Mouse (Mus musculus): Measurements from ENCODE around the gene Rab3il1. TPM values are rescaled to one million over a fixed set of nuclear protein-coding genes. Genes with fewer than 3 reads are reported as not detected.
"Not testable (repeated sequence)": the region's sequence is repeated elsewhere in the genome, so short reads cannot be mapped to it uniquely, and the experiment has no call there.

Gene Rab3il1
- polyA plus RNA-seq (2017; shearing (Covaris generic)) = 1 to 10 TPM in 1 of 2 experiments, not detected in 1; 1.2 TPM

DNA sequence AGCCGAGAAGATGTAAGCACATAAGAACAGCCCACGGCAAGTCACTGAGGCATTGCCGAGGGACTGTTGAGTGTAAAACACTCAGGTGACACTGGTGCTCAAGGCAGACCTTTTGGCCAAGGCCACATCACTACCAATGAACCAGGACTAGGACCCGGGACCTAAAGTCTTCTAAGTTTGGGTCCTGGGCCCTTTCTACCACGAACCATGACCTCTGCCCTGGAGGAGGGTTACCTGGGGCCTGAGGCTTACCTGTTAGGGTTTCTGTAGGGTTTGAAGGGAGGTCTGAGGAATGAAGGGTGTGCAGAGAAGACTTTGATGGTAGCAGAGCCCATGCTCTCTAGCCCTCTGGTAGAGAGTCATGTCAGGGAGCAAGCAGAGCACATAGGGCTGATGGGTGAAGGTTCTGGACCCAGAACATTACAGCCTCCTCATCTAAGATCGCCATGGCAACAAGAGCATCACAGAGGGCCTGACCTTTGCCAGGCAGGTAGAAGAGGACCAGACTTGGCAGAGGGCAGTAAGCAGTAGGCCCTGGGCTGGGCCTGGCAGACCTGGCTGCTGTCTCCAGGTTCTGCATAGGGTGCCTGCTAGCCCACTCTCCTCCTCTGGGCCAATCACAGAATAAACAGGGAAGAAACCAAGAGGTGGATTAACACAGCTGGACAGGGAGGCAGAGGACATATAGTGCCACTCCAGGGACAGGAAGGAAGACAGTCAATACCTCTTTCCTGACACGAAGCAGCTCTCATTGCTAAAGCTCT, at the start of gene Rab3il1, which contains the start of gene Best1:
TSS of gene Rab3il1 (plus strand) at position 464 of the 764 bp plus-strand sequence.
TSS of gene Best1 (minus strand) at position 428 of the 764 bp plus-strand sequence.
- ATAC-seq = no peak

DNA sequence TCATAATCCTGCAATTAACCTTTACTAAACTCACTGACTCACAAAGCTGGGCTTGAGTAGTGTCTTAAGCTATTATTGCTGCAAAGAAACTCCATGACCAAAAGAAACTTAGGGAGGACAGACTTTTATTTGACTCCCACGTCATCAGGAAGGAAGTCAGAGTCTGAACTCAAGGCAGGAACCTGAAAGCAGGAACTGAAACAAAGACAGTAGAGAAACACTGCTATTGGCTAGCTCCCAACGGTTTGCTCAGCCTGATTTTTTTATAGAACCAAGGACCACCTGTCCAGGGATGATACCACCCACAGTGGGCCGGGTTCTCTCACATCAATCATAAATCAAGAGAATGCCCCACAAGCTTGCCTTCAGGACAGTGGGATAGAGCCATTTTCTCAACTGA, 49.1 kb upstream of the Rab3il1 start:
- ATAC-seq = no peak

DNA sequence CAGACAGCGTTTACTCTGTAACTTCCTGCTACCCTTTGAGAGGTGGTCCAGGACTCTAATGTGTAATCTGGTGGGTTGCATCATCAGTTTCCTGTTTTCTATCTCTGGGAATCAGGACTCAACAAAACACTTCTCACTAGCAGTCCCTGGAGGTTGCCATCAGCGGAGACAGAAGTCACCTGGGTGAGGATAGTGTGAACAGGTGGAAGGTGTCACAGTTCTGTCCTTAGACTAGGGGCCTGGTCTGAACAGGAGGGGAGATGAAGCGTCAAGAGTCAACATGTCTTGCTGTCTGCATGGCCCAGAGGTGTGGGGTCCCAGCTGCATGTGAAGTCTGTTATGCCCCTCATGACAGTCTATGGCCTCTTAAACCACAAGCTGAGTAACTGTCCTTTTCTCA, 48.6 kb upstream of the Rab3il1 start:
- no peak for ATAC-seq

DNA sequence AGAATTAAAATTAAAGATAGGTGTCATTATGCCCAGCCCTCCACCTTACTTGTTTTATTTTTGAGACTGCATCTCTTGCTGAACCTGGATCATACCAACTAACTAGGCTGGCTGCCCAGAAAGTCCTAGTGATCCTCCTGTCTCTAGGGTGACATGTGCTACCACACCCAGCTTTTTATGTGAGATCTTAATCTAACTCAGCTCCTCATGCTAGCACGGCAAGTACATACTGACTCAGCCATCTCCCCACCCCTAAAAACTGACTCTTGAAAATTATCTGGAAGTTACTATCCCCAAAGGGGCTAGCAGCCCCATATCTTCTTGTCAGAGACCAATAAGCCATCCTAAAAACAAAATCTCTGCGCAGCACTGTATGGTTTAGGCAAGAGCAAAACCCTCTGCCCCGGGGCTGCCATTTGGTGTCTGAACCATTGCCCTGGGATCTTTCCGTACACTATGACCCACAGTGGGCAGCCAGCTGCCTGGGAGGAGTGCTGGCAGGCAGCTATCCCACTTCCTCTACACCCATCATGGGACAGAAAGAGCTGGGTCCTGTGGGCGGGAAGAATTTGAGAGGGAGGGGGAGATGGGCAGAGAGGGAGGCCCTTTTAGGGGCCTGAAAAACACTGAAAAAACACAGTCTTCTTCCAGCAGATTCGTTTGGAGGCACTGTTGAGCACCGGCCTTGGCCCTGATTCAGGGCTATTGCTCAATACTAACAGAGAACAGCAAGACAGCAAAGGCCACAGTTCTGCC, 47.2 kb upstream of the Rab3il1 start:
- ATAC-seq = no peak

DNA sequence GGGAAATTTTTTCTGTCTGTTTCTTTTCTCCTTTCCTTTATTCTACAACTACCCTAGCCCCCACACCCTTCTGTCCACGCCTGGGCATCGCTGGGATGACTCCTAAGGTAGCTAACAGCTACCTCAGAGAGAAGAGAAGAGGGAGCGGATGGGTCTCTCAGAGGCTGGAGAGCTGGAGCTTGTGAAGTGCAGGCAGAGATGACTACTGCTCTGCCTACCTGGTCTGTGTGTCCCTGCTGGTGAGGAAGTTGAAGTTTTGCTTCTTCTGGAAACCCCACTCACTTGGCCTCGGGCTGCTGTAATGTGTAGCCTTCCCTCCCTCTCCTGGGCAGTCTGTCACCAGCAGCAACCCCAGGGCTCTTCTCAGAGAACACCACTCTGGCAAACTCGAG, 46.7 kb upstream of the Rab3il1 start:
- no peak for ATAC-seq

DNA sequence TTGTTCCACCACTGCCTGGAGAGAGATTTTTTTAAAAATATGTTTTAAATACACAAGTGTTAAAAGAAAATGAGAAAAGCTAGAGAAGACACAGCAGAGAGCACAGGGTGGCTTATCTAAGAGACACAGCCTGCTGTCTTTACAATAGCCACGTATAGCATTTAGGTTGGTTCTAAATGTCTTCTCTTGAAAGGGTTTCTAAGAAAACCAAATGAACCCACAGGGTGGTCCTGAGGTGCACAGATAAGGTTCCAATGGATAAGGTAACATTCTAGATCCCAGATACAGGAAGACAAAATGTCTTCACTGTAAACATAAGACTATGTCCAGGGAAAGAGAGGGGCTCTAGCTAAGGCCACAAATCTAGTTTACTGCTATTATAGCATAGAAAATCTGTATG, 46.0 kb upstream of the Rab3il1 start:
- ATAC-seq = no peak

DNA sequence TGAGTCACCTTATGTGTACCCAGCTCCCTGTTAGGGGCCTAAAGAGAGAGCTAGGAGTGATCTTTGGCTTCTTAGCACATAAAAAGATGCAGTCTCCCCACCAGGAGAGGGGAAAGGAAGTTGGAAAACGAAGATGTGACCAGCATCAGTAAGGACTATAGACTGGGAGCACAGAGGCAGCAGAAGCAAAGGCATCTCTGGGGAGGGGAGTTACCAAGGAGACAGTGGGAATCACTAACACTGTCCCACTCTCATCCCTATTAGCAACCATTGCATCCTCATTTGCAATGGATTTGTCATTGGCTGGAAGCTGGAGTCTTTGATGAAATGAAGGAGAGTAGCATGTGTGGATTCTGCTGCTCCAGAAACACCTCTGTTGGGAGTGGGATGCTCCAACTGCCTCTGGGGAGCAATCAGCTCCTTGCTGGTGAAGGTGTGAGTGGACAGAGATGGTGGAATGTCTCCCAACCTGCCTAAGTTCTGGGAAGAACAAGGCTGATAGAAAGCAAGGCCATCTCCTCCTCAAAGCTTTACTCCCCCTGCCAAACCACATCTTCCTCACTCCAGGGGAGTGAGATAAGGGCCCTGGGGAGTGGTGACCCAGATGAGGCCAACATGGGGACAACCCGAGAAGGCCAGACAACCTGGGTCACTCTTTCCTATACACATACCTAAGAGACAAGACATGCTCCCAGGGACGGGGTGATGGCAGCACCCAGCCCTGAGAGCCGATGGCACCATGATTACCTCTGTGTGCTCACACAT, 44.7 kb upstream of the Rab3il1 start:
- no peak for ATAC-seq

DNA sequence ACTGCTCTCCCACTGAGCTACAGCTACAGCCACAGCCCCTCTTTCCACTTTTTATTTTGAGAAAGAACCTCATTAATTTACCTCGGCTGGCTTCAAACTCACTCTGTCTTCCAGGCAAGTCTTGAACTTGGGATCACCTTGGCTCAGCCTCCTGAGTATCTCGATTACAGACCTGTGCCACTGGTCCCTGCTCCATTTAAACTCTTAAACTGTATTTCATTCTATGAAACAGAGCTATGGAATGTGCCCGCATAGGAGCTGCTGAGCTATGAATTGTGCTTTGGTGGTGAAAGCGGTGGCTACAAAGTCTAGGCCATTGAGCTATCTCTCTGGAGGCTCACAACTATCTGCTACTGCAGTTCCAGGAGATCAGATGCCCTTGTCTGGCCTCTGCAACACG, 43.5 kb upstream of the Rab3il1 start:
- ATAC-seq = no peak

DNA sequence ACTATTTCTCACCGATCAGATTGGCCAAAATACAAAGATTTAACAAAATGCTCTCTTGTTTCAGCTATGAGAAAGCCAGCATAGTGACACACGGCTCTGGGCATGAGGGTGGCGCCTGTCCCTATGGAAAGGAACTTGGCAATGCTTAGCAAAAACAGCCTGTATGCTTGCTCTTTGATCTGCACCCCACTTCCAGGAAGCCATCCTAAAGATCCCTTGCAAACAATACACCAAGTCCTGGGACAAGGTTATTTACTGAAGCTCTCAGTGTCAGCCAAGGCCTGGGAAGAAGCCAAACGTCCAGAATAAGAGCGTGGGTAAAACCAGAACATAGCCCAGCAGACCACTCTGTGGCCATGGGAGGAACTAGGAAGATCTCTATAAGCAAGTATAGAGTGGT, 40.7 kb upstream of the Rab3il1 start:
- ATAC-seq = no peak

DNA sequence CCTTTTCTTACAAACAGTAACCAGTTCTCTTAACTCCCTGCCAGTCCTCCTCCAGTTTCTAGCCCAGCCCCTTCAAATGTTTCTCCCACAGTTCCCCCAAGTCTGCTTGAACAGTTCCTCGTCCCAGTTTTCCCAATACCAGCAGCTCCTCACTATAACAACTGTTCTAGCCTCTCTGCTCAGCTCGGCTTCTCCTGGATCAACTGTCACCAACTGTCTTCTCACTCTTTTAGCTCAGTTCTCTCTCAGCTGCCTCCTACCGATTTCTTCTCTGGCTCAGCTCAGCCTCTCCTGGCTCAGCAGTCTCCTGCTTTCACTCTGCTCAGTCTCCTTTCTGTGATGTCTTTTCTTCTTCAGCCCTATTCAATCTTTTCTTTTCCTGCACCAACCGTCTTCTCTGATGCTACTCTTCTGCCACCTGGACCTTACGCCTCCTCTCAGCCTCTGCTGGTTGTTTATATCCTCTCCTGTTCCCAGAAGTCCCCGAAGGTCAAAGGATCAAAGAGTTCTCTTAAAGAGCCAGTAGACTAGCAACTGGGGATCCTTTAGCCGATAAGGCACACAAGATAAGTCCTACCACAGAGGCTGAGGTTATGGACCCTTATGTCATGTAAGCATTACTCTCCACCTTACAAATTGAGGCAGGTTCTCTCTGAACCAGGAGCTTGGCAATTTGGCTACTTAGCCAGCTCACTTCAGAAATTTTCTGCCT, 37.1 kb upstream of the Rab3il1 start:
- ATAC-seq = no peak

DNA sequence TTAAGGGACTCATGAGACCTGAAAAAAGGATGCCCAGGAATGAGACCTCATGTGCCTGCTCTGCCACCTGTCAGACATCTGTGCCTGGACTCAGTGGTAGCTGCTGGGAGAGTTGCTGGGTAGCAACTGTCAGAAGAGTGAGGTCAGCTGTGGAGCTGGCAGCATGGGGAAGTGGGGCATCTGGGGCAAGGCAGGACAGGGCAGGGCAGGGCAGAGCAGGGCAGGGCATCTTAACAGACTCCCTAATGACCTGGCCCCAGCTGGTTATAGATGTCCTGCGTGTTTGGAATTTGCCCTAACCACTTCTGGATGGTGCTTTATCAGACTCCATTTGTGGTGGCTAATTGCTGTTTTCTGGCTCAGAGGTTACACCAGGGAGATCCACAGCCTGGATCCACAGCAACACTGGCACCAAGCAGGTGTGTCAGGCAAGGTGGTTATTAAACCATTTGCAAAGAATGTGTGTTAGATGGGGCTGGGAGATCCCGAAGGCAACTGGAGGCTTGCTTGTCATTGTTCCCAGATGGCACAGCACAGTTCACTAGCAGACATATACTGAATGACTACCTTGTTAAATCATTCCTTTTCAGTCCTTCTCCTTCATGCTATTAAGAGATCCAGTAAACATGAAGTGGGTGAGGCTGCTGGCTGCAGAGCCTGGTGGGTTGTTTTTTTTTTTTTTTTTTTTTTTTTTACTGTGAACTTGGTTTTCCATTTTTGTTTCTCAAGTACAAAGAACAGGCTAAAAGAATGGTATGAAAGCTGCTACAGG, 35.2 kb upstream of the Rab3il1 start:
- no peak for ATAC-seq

DNA sequence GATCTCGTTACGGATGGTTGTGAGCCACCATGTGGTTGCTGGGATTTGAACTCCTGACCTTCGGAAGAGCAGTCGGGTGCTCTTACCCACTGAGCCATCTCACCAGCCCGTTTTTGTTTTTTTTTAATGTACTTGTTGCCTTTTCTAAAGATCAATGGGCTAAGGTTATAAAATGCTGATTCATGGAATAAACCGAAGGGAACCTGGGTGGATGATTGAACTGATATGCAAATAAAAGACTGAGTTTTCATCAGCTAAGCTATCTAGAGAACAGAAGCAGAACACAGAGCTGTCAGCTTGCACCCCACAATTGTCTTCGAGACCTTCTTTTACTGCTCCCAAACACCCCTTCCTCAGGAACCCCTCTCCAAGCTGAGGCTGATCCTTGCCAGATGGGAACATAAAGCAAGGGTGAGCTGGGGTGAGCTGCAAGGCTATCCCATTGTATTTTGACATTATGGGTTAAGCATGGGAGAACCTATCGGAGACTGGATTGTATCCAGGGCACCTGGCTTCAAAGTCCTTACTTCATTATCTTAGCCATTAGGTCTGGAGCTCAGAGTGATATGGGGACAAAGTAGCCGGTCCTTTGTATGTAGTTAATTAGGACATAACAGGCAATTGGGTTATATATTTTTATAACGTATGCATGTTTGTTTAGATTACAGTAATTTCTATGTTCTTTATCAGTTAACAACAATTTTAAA, 33.2 kb upstream of the Rab3il1 start:
- no peak for ATAC-seq

DNA sequence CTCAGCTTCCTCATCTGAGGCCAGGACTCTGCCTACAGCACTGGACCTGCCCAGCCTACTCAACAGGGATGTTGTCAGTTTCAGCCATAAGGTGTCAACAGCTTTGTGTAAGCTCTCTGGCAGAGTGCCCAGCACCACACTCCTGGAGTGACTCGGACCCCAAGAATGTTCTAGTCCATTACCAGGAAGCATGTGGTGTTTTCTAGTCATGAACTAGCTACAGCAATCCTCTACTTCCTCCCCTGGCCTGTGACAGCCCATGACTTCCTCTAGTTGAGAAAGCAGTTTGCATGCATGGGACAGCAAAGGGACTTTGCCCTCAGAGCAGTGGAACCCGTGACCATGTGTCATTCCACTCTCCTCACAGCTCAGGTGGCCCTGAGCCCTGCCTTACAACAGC, 26.6 kb upstream of the Rab3il1 start:
- ATAC-seq = not testable (repeated sequence)

DNA sequence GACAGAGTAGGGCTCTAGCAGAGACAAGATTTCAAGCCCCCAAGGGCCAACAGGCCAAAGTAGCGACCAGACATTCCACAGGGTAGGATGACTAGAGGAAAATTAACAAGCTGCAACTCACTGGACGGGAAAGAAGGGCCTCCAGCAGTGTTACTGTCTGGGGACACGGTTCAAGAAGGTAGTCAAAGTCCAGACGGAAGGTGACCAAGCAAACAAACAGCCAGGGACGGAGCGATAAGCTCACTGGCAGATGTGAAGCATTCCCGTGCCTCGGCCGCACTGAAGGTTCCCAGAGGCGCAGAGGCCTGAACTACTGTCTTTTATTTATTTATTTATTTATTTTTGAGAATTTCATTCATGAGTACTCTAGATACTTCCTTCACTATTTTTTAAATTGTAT, 24.4 kb upstream of the Rab3il1 start:
- no peak for ATAC-seq

DNA sequence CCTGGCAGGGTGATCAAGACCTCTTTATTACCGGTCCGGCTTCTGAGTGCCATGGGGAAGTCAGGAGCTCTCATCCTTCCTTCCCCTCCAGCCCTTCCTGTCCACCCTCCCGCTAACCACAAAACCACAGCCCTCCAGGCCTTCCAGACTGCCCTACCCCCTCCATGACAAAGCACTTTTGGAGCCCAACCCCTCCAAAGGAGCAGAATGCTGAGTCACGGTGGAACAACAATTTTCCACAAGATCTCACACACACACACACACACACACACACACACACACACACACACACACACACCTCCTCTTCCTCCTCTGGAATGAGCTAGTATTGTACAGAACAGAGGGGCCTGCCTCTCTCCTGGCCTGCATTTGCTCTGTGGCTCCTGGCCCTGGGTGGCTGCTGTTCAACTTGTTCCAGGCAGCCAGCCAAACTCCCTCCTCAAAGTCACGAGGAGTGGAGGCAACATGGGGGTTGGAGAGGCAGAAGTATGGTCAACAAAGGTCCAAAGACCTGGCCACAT, 23.0 kb upstream of the Rab3il1 start:
- no peak for ATAC-seq

DNA sequence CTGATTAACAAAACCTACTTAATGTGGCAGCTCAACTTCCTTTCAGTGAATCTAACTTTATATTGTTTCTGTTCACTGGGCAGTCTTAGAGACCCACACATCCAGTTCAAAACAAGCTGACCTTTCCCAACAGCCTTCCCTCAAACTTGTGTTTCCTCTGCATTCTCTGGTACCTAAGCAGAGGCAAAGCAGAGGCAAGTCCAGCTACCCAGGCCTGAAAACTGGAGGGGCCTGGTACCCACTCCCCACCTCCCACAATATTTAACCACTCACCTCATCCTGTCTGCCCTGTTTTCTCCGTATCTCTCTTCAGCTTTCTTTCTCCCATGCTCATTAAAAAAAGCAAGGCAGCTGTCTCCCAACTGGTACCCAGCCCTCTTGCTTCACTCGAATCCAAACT, 22.3 kb upstream of the Rab3il1 start:
- no peak for ATAC-seq

DNA sequence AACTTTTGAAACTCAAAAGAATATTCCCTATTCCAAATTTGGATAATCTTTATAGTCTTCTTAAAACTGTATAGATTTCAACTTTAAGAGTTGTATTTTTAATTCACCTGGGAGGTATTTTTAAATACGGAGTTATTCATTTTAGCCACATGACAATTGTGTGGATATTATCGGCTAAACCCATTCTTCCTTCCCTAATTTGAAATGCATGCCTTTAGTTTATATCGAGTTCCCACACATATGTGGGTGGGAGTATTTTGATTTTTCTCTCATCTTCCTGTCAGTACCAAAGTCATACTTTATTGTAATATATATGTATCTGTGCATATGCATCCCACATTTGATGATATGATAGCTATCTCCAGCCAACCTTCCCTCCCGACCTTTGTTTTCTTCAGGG, 21.2 kb upstream of the Rab3il1 start, which contains the start of gene Fth1:
TSS of gene Fth1 (plus strand) at position 341 of the 400 bp plus-strand sequence.
- no peak for ATAC-seq

DNA sequence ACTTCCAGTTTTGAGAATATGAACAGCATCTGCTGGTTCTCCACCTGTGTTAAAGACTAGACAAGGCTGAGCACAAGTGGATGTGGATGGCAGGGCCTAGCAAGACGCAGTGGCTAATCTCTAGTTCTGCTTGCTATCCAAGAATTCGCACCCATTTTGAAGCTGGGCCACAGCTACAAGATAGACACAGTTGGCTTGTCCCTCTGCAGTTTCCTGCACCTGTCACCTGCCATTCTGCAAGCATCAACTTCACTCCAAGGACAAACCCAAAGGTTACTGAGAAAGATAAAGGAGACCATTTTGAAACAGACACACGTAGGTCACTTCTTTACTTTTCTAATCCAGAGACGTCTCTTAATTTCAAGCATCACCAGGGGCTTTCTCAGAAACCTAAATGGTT, 19.8 kb upstream of the Rab3il1 start:
- ATAC-seq = no peak

DNA sequence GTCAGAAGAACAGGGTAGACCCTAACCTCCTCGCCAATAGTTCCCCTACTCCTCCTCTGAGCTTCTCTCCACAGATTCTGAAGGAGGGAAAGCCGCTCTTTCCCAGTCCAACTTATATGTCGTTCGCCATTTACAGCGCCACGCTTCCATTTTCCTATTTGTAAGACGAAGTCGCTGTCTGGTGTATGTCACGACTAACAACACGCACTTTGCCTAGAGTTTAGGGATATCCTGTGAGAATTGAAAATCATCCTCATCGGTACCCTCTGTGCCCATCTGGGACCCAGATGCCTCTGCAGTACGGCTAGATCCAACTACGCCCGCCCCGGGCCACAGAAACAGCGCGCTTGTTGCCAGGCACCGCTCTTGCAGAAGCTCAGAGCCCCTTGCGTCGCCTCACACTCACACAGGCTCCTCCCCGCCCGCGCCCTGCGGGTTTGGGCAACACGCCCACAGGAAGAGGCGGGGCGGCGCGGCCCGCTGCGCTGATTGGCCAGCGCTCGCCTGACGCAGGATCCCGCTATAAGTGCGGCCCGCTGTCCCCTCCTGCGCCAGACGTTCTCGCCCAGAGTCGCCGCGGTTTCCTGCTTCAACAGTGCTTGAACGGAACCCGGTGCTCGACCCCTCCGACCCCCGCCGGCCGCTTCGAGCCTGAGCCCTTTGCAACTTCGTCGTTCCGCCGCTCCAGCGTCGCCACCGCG, 19.2 kb upstream of the Rab3il1 start:
- peak; percentile 88 for ATAC-seq

Measured in activated CD4-positive, CD25-positive, alpha-beta regulatory T cell, adult 4 months (primary cell).